Mouse (Mus musculus): ENCODE measurements around the gene Aspg.

Gene Aspg

DNA sequence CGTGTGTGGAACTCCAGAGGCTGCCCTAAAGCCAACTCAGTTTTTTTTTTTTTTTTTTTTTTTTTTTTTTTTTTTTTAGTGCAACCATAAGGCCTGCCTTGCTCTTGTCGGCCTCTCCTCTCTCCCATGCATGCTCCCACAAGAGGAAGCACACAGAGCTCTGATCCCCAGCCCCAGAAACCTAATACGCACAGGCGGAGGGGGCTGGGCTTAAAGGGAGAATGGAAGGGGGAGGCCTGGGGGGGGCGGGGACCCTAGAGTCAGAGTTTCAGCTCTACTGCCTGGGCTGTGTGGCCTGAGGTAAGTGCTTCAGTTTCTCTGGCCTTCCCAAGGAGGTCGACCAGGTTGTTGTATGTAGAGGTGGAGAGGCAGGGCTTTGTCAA, 45.5 kb downstream of the Aspg start:
- DNase-seq, result no peak

DNA sequence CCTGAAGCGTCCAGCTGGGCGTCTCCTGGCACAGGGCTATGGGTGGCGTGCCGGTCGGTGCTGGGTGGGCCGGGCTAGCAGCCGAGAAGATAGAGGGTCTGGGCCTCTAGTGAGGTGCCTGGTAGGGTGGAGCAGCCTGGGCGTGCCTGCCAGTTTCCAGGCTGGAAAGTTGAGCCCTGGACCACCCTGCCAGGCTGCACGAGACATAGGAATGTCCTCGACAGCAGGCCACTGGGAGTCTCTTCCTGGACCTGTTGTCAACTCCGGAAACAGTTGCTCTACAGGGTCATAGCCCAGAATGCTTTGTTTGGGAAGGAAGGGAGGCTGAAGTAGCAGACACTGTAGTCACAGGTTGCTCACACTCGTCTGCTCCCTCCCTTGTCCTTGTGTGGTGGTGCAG, 47.1 kb downstream of the Aspg start:
- DNase-seq, result peak; percentile 45 to 69

DNA sequence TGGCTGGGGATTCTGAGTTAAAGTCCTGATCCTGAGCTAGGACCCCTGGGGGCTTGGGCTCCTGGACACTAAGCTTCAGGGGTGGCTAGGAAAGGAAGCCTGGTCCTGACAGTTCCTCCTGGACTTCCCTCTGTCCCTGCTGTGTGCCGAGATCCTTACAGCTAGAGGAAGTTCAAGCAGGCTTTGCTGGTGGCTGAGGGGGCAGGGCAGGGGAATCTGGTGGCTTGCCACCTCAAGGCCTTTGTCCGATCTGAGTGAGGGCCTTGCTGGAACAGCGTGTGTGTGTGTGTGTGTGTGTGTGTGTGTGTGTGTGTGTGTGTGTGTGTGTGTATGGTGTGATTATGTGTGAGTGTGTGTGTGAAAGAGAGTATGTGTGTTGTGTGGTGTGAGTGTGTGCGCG, 48.0 kb downstream of the Aspg start:
- DNase-seq, result peak; percentile 36 to 56

DNA sequence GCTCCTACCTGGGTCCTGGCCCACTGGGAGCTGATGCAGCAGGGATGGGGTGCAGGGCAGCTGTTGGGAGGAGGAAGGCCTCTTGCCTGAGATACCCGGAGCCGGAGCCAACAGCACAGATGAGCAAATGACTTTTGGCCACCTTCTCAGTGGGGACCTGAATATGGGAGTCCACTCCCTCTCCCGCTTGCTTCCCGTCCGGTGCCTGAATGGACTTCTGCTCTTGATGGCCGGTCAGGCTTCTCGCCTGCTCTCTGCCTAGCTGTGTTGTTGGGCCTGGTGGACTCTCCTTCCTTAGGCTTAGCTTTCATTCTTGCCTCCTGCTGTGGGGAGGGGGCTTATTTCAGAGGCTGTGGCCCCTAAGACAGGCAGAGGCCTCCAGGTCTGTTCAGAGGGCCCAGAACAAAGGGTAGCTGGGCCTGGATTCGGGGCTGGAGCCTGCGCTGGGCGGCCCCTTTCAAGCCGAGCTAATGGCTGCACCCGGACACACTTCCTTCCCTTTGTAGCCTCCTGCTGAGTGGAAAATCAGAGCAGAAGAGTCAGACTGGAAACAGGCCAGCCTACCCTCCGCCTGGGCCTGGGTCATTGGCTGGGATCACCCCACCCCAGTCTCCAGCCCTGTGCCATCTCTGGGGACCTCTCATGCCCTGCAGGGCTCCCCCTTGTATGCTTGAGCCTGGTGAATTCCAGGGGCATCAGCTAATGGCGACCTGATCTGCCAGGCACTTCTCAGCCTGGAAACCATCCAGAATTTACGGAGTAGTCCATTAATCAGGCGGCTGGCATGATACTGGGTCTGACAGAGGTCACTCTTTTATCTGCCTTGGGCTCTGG, 49.0 kb downstream of the Aspg start:
- peak; percentile 59 to 77 for DNase-seq

DNA sequence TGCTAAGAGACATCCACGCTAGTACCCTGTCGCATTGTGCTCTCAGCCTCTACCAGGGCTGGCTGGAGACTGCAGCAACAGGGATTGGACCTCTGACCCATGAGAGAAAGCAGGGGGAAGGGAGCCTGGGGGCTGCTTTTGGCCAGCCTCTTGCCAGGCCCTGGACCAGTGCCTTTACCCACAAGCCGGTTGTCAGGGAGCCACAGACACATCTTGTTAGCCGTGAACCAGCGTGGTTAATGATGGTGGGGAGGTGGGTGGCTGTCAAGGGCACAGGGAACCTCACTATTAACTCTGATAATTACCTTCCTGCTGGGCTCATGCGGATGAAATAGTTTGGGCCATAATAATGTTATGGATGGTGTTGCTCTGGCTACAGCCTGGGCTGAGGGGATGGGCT, 50.3 kb downstream of the Aspg start:
- DNase-seq, result no peak

DNA sequence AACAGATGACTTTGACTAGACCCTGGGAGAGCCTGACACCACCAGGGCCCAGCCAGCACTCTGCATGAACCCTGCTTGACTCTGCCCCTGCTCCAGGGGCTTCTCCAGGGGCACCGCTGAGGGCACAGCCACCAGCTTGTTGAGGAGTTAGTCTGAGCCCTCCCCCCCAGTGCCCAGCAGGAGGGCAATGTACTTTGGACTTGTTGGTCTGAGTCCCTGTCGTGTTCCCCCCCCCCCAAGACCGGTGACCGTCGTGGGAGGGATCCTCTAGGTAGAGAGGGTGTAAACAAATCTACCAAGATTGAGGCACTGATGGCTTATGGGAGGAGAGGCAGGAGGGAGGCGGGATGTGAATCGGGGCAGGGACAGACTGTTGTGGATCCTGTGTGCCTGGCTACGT, 51.8 kb downstream of the Aspg start:
- no peak for DNase-seq

DNA sequence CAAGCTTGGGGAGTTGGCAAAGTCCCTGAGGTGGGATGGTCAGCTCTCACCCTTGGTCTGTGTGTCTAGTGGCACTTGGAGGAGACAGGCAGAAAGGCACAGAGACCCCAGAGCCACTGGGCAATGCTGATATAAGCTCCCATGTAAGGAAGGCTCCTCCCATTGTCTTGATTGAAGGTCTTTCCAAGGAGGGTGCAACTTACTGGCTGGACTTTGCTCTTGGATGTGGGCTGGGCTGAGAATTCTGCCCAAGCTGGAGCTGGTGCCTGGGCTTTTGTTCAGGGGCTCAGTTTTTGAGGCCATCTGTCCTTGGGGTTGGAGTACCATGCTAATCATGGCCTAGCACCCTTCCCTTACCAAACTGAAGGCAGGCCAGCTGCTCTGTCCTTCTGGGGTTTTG, 52.3 kb downstream of the Aspg start:
- no peak for DNase-seq

DNA sequence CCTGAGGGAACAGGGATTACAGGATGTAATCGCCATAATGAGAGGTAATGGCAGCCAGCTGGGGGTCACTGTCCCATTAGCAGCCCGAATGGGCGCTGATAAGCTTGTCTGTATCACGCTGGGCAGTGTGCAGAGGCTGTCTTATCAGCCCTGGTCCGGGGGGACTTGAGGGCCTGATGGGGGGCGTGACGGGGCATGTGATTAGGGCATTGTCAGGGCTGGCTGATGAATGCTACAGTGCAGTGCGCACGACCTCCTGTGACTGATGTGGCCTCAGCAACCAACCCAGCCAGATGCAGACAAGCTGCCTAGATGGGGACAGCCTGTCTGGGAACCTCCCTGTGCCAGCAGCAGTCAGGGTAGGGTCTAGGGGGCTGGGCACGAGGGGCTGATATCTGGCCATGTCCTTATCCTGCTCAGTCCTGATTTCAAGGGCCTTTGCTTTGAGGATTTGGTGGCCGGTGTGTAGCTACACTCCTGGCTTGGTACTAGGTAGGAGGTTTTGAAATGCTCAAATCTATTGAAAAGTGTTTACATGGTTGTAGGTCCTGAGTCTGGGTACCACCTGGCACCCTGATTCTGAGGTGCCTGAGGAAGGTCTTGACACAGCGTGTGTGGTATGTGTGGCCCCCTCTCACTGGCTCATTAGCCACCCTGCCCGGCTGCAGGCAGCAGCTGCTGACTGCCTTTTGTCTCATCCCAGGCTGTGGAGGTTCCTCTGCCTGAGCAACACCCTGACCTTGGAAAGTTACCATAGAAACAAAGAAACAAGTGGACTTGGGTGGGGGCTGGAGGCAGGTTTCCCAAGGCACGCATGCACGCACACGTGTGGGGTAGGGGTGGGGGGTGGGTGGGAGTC, 57.7 kb downstream of the Aspg start:
- DNase-seq, result no peak

DNA sequence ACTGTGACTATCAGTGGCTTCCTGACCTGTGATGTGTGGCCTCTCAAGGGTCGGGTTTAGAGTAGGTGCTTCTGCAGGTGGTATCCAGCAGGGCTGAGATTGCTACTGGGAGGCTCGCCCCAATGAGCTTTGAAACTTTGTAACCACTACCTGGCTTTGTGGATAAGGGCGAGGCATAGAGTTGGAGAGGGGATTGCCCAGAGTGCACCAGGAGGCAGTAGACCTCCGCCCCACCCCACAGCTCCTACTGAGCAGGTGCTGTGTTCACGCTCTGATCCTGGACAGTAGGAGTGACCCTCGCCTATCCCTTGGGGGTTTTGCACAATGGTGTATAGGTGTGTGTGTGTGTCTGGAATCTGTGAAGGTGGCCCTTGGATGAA, 58.4 kb downstream of the Aspg start:
- DNase-seq, result no peak

DNA sequence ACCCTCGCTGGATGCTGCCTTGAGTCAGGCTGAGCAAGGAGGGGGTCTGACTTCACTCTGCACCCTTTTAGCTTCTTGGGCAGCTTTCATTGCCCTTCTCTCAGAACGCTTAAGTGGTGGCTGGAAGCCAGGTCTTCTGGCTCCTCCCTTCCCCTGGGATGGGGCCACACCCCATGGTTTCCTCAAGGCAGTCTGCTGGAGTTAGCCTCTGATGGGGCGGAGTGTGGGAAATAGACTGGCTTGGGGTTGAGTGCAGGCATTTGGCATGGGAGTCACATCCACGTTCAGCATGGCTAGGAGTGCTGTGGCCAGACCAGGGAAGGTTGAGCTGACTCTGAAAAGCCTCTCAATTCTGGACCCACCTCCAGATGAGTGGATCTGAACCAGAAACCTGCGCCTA, 62.8 kb downstream of the Aspg start:
- DNase-seq, result peak; percentile 74 to 80

DNA sequence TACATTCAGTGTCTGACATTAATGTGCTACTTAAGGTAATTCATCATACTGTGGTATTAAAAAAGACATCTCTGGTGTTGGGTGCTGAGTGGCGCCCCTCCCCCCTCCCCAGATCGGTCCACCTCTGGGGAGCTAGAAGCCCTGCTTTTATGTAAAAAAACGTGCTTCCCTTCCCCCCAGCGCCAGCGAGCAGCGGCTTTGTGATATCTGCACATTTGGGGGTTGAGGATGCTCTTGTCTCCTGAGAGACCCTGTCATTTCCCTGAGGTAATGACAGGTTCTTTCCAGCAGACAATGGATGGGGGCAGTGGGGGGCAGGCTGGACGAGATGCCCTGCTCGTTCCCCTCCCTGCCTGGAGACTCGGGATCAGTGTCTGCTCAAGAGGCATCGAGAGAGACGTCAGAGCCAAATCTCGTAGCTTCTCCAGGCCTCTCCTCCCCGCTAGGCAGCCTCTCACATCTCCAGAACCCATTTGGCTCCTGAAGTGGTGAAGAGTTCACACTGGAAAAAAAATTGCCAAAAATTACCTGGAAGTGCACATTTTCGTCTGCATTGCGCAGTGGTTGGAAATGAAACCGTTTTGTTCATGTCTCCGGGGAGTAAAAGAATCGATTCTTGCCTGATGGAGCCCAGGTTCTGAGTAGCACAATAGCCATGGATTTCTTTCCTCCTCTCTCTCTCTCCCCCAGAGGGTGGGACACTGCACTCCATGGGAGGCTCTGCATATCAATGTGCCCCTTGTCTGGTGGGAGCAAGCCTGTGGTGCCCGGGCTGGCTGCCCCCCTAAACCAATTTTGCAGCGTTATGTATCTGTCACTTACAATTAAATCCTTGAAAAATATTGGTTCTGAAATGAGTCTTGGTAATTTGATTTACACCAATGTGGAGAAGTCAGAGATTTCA, 64.4 kb downstream of the Aspg start:
- DNase-seq, result no peak

DNA sequence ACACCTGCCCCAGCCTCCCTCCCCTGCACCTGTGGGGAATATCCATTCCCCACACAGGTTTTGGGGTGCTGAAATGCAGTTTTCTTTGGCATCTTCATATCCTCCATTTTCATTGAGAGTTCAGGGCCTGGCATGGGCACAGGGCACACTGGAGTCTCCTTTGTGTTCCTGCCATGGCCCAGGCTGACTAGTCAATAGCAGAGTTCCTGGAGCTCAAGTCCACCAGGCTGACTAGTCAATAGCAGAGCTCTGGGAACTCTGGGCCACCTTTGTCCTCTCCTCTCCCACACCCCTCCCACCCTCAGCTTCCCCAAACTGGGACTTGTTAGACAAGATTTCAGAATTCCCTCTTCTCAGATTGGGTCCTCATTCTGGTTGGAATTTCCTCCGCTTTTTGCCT, 65.2 kb downstream of the Aspg start:
- no peak for DNase-seq

DNA sequence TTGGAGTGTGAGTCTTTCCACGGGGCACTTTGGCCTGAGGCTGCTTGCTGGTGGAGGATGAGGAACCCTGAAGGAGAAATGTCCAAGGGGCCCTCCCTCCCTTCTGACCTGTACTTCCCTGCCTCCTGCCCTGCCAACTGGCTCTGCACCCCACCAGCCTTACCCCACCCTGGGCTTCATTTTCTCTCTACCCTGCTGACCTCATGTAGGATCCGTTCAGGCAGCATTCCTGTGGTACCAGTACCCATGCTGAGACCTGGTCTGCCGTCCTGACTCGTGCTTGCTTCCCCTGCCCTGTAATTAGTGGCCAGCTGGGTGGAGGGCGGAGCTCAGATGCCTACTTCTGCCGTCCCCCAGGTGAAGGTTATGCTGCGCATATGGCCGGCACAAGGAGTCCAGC, 65.7 kb downstream of the Aspg start:
- no peak for DNase-seq

Data from lung, postnatal 4 days (tissue).